Mouse (Mus musculus) testis, adult 2 months (tissue): ENCODE results near the gene Gmeb1. TPM values are rescaled to one million over a fixed set of nuclear protein-coding genes. Genes with fewer than 3 reads are reported as not detected.
"Not testable (repeated sequence)": the region's sequence is repeated elsewhere in the genome, so short reads cannot be mapped to it uniquely, and the experiment has no call there.

ENCODE experiments used
- H3K27ac ChIP-seq: fragments of 200-500 bp; 2 replicates; pipeline ENCODE4 v1.5.1; 2012; ENCODE audit warnings: low read depth, low read length; ENCODE audit not compliant: control insufficient read depth, insufficient read depth
- H3K27me3 ChIP-seq: fragments of 200-500 bp; 2 replicates; pipeline ENCODE4 v1.6.1; 2012; ENCODE audit warnings: mild to moderate bottlenecking, low read length, moderate library complexity; ENCODE audit not compliant: control insufficient read depth, insufficient read depth
- H3K36me3 ChIP-seq: fragments of 200-500 bp; 2 replicates; pipeline ENCODE4 v1.6.1; 2012; ENCODE audit warnings: mild to moderate bottlenecking, low read length; ENCODE audit not compliant: control insufficient read depth, insufficient read depth
- H3K4me1 ChIP-seq: fragments of 200-500 bp; 2 replicates; pipeline ENCODE4 v1.6.1; 2012; ENCODE audit warnings: low read length; ENCODE audit not compliant: control insufficient read depth, insufficient read depth
- H3K4me3 ChIP-seq: fragments of 200-500 bp; 2 replicates; pipeline ENCODE4 v1.5.1; 2012; ENCODE audit warnings: low read depth, mild to moderate bottlenecking, low read length, moderate library complexity, mixed read lengths; ENCODE audit not compliant: control insufficient read depth
- CTCF ChIP-seq: fragments of 200-500 bp; IDR thresholded peaks from 2 replicates; pipeline ENCODE4 v1.5.1; 2012; ENCODE audit warnings: low read depth, mild to moderate bottlenecking, inconsistent platforms, low read length, moderate library complexity; ENCODE audit not compliant: control insufficient read depth, insufficient read depth, insufficient replicate concordance
- POLR2A ChIP-seq: fragments of 200-500 bp; IDR thresholded peaks from 2 replicates; pipeline ENCODE4 v1.6.1; 2012; ENCODE audit warnings: low read depth, mild to moderate bottlenecking, inconsistent platforms, low read length, moderate library complexity; ENCODE audit not compliant: control insufficient read depth
- polyA plus RNA-seq: library from polyadenylated mRNA; depleted of rRNA; stranded (reverse); fragments of >200 nt; gene quantifications from 2 replicates; pipeline ENCODE4 v1.2.3, GENCODE M21; 2012

Gene Gmeb1
- polyA plus RNA-seq, 1 experiment, result 13.7 TPM

DNA sequence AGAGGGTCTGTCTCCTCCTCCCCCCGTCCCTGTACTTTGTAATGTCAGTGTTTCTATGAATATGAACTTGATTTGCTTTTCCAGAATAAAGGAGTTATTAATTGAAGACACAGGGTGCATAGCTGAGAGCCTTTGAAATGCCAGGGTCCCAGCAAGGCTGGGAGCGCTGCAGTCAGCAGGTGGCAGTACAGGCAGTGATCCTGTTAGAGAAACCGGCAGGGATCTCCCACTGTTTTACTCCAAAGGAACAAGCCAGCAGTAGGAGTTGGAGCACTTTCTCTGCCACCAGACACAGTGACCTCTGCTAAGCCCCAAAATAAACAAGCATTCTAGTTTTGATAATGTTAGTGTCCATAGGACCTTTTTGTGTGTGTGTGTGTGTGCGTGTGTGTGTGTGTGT lies 31.6 kb upstream of the Gmeb1 start:
- Histone ChIP-seq H3K4me3 (no peak overlapping the region), H3K27ac (no peak overlapping the region), H3K36me3 (0 out of 2 replicates have a peak, but pooled peaks cover 1% of the 10 kb centered on the region), H3K27me3 (no peaks in the 10 kb centered on the region), H3K4me1 (no peaks in the 10 kb centered on the region)
- TF ChIP-seq CTCF, result peak; percentile 34; the same call in 1 of the 2 replicates
- no peak for TF ChIP-seq POLR2A

DNA sequence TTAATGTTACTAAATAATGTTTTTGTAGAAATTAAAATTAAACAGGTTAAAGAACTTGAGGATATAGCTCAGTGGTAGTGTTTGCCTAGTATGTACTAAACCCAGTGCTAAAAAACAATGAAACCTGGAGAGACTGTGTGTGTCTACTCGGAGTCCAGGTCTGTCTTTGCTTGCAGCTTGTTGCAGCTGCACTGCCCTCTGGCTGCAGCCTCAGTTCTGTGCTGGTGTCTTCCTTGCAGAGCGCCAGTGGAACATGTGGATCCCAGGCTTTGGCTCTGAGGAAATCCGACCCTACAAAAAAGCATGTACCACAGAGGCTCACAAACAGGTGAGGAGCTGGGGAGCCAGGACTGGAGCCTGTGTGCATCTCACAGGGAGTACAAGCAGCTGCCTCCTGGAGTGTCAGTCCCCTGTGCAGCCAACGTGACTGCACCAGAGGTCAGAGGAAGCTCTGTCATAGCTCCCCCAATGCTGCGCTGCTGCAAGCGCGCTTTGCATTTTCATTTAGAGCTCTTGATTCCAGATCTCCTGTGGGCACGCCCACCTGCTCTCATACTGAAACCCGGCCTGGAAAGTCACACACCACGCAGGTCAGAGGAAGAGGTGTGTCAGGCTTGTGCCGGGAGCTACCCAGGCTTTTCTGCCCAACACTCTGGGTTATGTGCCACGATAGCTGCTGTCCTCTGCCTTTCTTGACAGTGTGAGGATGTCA lies 30.4 kb upstream of the Gmeb1 start:
- Histone ChIP-seq H3K27ac (no peak overlapping the region), H3K27me3 (no peaks in the 10 kb centered on the region), H3K4me3 (no peak overlapping the region), H3K36me3 (0 out of 2 replicates have a peak, but pooled peaks cover 1% of the 10 kb centered on the region), H3K4me1 (no peaks in the 10 kb centered on the region)
- no peak for TF ChIP-seq POLR2A
- TF ChIP-seq CTCF, result no peak

DNA sequence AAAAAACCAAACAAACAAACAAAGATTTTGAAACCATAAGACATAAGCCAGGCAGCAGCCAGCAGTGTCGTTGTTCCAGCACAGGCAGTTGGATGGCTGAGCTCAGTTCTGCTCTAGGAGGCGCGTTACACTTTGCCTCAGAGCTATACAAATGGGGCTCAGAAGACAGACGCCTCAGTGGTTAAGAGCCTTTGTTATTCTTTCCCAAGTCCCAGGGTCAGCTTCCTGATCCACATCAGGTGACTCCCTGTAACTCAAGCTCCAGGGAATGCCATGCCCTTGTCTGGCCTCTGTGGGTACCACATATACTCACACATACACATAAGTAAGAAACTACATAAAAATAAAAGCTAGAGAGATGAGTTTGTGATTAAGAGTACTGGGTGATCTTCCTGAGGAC lies 29.7 kb upstream of the Gmeb1 start:
- TF ChIP-seq POLR2A, result no peak
- Histone ChIP-seq H3K27me3 (no peaks in the 10 kb centered on the region), H3K27ac (no peak overlapping the region), H3K36me3 (0 out of 2 replicates have a peak, but pooled peaks cover 1% of the 10 kb centered on the region), H3K4me1 (no peaks in the 10 kb centered on the region), H3K4me3 (no peak overlapping the region)

DNA sequence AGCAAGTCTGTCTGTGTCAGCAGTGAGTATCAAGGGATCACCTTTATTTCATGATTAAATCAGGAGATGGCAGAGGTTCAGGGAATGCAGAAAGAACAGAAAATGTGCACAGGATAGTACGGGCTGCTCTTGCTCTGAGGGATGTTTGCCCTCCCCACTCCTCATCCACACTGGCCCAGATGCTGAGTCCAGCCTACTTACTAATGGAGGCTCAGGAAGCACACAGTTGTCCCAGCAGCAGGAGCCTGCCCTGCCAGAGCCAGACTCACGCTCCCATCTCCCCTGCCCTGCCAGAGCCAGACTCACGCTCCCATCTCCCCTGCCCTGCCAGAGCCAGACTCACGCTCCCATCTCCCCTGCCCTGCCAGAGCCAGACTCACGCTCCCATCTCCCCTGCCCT lies 27.4 kb upstream of the Gmeb1 start:
- not testable (repeated sequence) for H3K4me3 ChIP-seq, H3K27me3 ChIP-seq, H3K27ac ChIP-seq, H3K4me1 ChIP-seq, H3K36me3 ChIP-seq

DNA sequence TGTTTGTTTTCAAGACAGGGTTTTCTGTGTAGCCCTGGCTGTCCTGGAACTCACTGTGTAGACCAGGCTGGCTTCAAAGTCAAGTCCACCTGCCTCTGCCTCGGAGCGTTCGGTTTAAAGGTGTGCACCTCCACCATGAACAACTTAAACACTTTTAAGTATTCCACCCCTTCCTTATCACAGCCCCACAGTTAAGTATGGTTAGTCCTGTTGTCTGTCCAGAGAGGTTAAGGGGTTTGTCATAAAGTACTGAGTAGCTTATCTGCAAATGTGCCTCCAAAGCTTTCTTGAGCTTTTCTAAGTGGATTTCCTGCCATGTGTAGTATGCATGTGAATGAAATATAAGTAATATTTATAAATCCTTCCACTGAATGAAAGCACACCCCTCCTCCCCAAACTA lies 14.5 kb upstream of the Gmeb1 start:
- peaks cover 3% of the 10 kb centered on the region for H3K4me1 ChIP-seq
- H3K4me3 ChIP-seq, result no peak overlapping the region

DNA sequence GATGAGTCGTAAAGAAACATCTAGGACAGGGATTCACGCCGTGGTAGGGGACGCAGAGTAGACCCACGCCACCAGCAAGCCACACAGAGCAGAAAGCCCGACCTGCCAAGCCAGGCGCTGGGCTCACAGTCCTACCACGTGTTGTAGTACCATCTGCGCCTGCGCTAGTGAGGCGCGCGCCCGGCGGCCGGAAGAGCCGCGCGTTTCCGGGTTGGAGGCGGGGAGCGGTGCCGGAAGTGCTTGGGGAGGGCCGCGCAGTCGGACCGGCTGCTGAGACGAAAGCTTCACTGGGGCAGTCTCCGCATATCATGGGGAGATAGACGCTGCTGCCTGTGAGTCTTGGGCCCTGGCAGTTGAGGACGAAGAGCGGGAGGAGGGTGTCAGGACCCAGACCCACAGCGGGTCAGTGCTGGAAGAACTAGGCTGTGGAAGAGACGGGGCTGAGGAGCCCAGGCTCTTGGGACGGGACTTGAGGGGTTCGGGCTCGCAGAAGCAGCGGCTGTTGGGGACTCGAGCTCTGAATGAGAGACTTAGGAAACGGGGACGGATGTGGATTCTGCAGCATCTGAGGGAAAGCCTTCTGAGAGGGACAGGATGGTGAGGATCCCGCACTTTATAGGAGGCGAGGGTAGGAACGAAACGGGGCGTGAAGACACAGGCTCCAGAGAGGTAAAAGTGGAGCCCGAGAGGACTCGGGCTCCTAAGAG lies 12.9 kb upstream of the Gmeb1 start, which contains the start of gene Taf12:
Taf12 (plus strand) TSS at position 220 of the 707 bp plus-strand sequence.
- peak; percentile 98 for TF ChIP-seq POLR2A
- TF ChIP-seq CTCF, result no peak
- H3K27ac ChIP-seq, result peak within 1 kb of the TSS; percentile 90
- peak within 1 kb of the TSS; percentile 98 for H3K4me3 ChIP-seq
- peaks cover 3% of the 10 kb centered on the region for H3K4me1 ChIP-seq
- no peaks in the 10 kb centered on the region for H3K27me3 ChIP-seq
- no peaks in the 10 kb centered on the region for H3K36me3 ChIP-seq

More for the DNA sequence above, 14.5 kb upstream of the Gmeb1 start:
- Histone ChIP-seq H3K36me3 (no peaks in the 10 kb centered on the region), H3K27me3 (no peaks in the 10 kb centered on the region), H3K27ac (no peak overlapping the region)
- TF ChIP-seq POLR2A (no peak), CTCF (no peak)

DNA sequence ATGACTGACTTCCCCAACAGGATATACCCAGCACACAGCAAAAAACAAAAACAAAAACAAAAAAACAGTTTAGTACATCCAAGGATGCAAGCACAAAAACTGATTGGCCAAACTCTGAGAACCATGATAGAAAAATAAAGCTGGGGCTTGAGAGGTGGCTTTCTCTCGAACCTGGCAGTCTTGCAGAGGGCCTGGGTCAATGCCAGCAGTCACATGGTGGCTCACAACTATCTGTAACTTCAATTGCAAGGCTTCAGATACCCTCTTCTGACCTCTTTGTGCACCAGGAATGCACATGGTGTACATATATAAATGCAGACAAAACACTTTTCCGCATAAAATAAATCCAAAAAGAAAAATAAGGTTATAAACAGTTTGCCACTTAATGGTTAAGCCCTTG lies 11.8 kb upstream of the Gmeb1 start:
- Histone ChIP-seq H3K27ac (no peak overlapping the region), H3K27me3 (no peaks in the 10 kb centered on the region), H3K4me1 (peaks cover 3% of the 10 kb centered on the region), H3K4me3 (peak overlapping the region; percentile 98), H3K36me3 (no peaks in the 10 kb centered on the region)
- TF ChIP-seq POLR2A (no peak), CTCF (no peak)
